Mouse (Mus musculus): ENCODE measurements around the gene Gm17304. TPM values are rescaled to one million over a fixed set of nuclear protein-coding genes. Genes with fewer than 3 reads are reported as not detected.

The Gm17304 gene
- polyA plus RNA-seq, 1 experiment from 2014 or later = not detected

GRCm38 (mm10) chr5:106614570-106614969 is 5.7 kb downstream of the Gm17304 start:
- ATAC-seq = no peak
- H3K27me3 ChIP-seq (replicated peaks; ENCODE audit: control insufficient read depth, insufficient read depth, low read length) = no peaks in the 10 kb centered on the region
- H3K4me2 ChIP-seq (ENCODE audit: low read depth, low read length) = no peak overlapping the region
- H3K9me3 ChIP-seq (ENCODE audit: control insufficient read depth, low read length) = no peaks in the 10 kb centered on the region
- no peak overlapping the region for H3K27ac ChIP-seq (ENCODE audit: low read length)
- H3K4me3 ChIP-seq (ENCODE audit: low read length) = no peak overlapping the region
- H3K9ac ChIP-seq (ENCODE audit: low read depth, low read length) = no peak overlapping the region
- no peaks in the 10 kb centered on the region for H3K4me1 ChIP-seq (ENCODE audit: control insufficient read depth, insufficient read depth, low read length)
- WGBS = 67% methylated on average over 7 of the region's 7 CpGs
- no peaks in the 10 kb centered on the region for H3K36me3 ChIP-seq (ENCODE audit: control insufficient read depth, insufficient read depth, low read length)

DNA sequence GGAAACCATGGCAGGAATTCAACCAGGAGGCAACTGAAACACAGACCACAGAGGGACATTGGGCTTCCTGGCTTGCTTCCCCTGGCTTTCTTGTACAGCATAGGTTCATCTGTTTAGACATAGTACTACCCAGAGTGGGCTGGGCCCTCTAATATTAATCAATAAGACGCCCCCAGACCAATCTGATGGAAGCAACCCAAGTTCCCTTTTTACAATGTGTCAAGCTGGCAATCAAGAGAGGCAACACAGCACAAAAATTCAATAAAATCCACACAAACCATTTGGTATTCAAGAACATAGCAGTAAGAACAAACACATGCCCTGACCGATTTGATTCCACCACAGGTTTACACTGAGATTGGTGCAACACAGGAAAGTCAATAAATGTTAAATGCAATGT is 6.1 kb downstream of the Gm17304 start:
- Histone ChIP-seq H3K4me2 (ENCODE audit: low read depth, low read length) (no peak overlapping the region), H3K9me3 (ENCODE audit: control insufficient read depth, low read length) (no peaks in the 10 kb centered on the region), H3K27me3 (replicated peaks; ENCODE audit: control insufficient read depth, insufficient read depth, low read length) (no peaks in the 10 kb centered on the region), H3K36me3 (ENCODE audit: control insufficient read depth, insufficient read depth, low read length) (no peaks in the 10 kb centered on the region), H3K4me1 (ENCODE audit: control insufficient read depth, insufficient read depth, low read length) (no peaks in the 10 kb centered on the region), H3K4me3 (ENCODE audit: low read length) (no peak overlapping the region), H3K9ac (ENCODE audit: low read depth, low read length) (no peak overlapping the region), H3K27ac (ENCODE audit: low read length) (no peak overlapping the region)
- no peak for ATAC-seq
- WGBS = 89% methylated on average over 2 of the region's 2 CpGs

GRCm38 (mm10) chr5:106620446-106620845 is 11.5 kb downstream of the Gm17304 start:
- H3K4me2 ChIP-seq (ENCODE audit: low read depth, low read length) = no peak overlapping the region
- H3K36me3 ChIP-seq (ENCODE audit: control insufficient read depth, insufficient read depth, low read length) = no peaks in the 10 kb centered on the region
- no peaks in the 10 kb centered on the region for H3K27me3 ChIP-seq (replicated peaks; ENCODE audit: control insufficient read depth, insufficient read depth, low read length)
- no peak overlapping the region for H3K4me3 ChIP-seq (ENCODE audit: low read length)
- no peak overlapping the region for H3K9ac ChIP-seq (ENCODE audit: low read depth, low read length)
- H3K4me1 ChIP-seq (ENCODE audit: control insufficient read depth, insufficient read depth, low read length) = no peaks in the 10 kb centered on the region
- WGBS = 92% methylated on average over 6 of the region's 6 CpGs
- H3K9me3 ChIP-seq (ENCODE audit: control insufficient read depth, low read length) = no peaks in the 10 kb centered on the region
- no peak for ATAC-seq
- H3K27ac ChIP-seq (ENCODE audit: low read length) = no peak overlapping the region

DNA sequence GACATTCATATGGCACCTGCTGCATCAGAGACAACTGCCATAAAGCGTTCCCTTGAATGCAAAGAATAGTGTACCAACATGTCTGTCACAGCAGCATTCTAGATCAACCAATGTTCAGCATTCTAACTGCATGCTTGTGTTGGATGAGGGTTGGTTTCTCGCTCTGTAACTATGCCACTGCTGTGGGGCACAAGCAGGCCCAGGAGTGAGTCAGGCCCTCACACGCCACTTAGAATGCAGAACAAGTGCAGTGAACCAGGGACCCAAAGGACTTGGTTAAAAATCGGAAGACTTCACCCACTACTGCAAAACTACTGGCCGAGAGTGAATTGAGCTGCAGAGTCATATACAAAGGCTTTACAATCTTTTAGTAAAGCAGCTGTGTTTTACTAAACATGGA is 13.3 kb downstream of the Gm17304 start:
- 92% methylated on average over 5 of the region's 5 CpGs for WGBS
- Histone ChIP-seq H3K36me3 (ENCODE audit: control insufficient read depth, insufficient read depth, low read length) (no peaks in the 10 kb centered on the region; the same call in 1 of the 2 replicates), H3K27me3 (replicated peaks; ENCODE audit: control insufficient read depth, insufficient read depth, low read length) (no peaks in the 10 kb centered on the region), H3K4me3 (ENCODE audit: low read length) (no peak overlapping the region), H3K9ac (ENCODE audit: low read depth, low read length) (no peak overlapping the region), H3K4me1 (ENCODE audit: control insufficient read depth, insufficient read depth, low read length) (no peaks in the 10 kb centered on the region), H3K9me3 (ENCODE audit: control insufficient read depth, low read length) (no peaks in the 10 kb centered on the region), H3K4me2 (ENCODE audit: low read depth, low read length) (no peak overlapping the region), H3K27ac (ENCODE audit: low read length) (no peak overlapping the region)
- no peak for ATAC-seq

DNA sequence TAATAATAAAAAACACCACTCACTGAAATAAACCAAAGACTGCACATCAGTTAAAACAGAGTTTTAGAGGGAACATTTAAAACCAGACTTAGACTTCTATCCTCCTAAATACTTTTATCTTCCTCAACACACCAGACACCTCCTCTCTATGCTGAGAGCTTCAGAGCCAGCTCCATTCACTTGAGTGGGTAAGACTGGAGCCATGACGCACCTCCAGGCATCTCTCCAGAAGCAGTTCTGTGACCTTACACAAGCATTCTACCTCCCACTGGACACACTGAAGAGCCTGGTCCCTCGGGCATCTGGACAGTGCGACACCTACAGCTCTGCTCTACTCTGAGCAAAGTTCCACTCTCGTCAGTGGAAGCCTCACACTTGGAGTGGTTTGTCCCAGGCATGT is 14.4 kb downstream of the Gm17304 start:
- WGBS = 91% methylated on average over 4 of the region's 4 CpGs
- no peak overlapping the region for H3K4me2 ChIP-seq (ENCODE audit: low read depth, low read length)
- H3K27me3 ChIP-seq (replicated peaks; ENCODE audit: control insufficient read depth, insufficient read depth, low read length) = no peaks in the 10 kb centered on the region
- no peak overlapping the region for H3K27ac ChIP-seq (ENCODE audit: low read length)
- no peak for ATAC-seq
- H3K4me3 ChIP-seq (ENCODE audit: low read length) = no peak overlapping the region
- H3K36me3 ChIP-seq (ENCODE audit: control insufficient read depth, insufficient read depth, low read length) = no peaks in the 10 kb centered on the region; the same call in 1 of the 2 replicates
- no peak overlapping the region for H3K9ac ChIP-seq (ENCODE audit: low read depth, low read length)
- no peaks in the 10 kb centered on the region for H3K4me1 ChIP-seq (ENCODE audit: control insufficient read depth, insufficient read depth, low read length)
- no peaks in the 10 kb centered on the region for H3K9me3 ChIP-seq (ENCODE audit: control insufficient read depth, low read length)

GRCm38 (mm10) chr5:106628369-106629149 is 19.7 kb downstream of the Gm17304 start:
- H3K36me3 ChIP-seq (ENCODE audit: control insufficient read depth, insufficient read depth, low read length) = no peaks in the 10 kb centered on the region; the same call in 1 of the 2 replicates
- ATAC-seq = no peak
- no peak overlapping the region for H3K4me2 ChIP-seq (ENCODE audit: low read depth, low read length)
- no peak overlapping the region for H3K4me3 ChIP-seq (ENCODE audit: low read length)
- WGBS = 70% methylated on average over 8 of the region's 8 CpGs
- no peaks in the 10 kb centered on the region for H3K4me1 ChIP-seq (ENCODE audit: control insufficient read depth, insufficient read depth, low read length)
- H3K27ac ChIP-seq (ENCODE audit: low read length) = no peak overlapping the region
- no peaks in the 10 kb centered on the region for H3K27me3 ChIP-seq (replicated peaks; ENCODE audit: control insufficient read depth, insufficient read depth, low read length)
- H3K9me3 ChIP-seq (ENCODE audit: control insufficient read depth, low read length) = no peaks in the 10 kb centered on the region
- H3K9ac ChIP-seq (ENCODE audit: low read depth, low read length) = no peak overlapping the region

GRCm38 (mm10) chr5:106636423-106636946 is 27.6 kb downstream of the Gm17304 start:
- Histone ChIP-seq H3K4me2 (ENCODE audit: low read depth, low read length) (no peak overlapping the region), H3K27ac (ENCODE audit: low read length) (no peak overlapping the region), H3K4me1 (ENCODE audit: control insufficient read depth, insufficient read depth, low read length) (no peaks in the 10 kb centered on the region), H3K36me3 (ENCODE audit: control insufficient read depth, insufficient read depth, low read length) (peaks cover 7% of the 10 kb centered on the region; the same call in 1 of the 2 replicates), H3K27me3 (replicated peaks; ENCODE audit: control insufficient read depth, insufficient read depth, low read length) (no peaks in the 10 kb centered on the region), H3K9me3 (ENCODE audit: control insufficient read depth, low read length) (no peaks in the 10 kb centered on the region), H3K4me3 (ENCODE audit: low read length) (no peak overlapping the region), H3K9ac (ENCODE audit: low read depth, low read length) (no peak overlapping the region)
- WGBS = 89% methylated on average over 13 of the region's 13 CpGs
- ATAC-seq = no peak

DNA sequence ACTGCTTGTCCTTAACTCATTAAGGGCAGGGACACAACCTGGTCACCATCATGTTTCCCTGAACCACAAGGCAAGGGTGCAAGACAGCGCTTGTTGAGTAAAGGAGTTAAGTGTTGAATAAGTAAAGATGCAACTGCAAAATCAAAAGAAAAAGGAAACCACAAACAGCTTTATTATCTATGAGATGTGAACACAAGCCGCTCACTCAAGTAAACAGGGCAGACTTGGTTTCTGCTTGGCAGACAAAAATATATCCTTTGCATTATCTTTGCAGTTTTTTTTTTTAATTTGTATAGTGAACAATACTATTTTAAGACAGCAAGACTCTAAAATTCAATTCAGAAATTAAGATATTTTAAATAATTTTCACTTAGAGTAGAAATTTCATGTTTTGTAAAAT is 30.7 kb downstream of the Gm17304 start:
- Histone ChIP-seq H3K4me2 (ENCODE audit: low read depth, low read length) (no peak overlapping the region), H3K9me3 (ENCODE audit: control insufficient read depth, low read length) (no peaks in the 10 kb centered on the region), H3K27me3 (replicated peaks; ENCODE audit: control insufficient read depth, insufficient read depth, low read length) (no peaks in the 10 kb centered on the region), H3K9ac (ENCODE audit: low read depth, low read length) (no peak overlapping the region), H3K36me3 (ENCODE audit: control insufficient read depth, insufficient read depth, low read length) (peaks cover 3% of the 10 kb centered on the region; the same call in 1 of the 2 replicates), H3K4me3 (ENCODE audit: low read length) (no peak overlapping the region), H3K4me1 (ENCODE audit: control insufficient read depth, insufficient read depth, low read length) (no peaks in the 10 kb centered on the region), H3K27ac (ENCODE audit: low read length) (no peak overlapping the region)
- ATAC-seq = no peak
- WGBS = 92% methylated on average over 2 of the region's 2 CpGs

- Histone ChIP-seq H3K4me1 (ENCODE audit: control insufficient read depth, insufficient read depth, low read length) (no peaks in the 10 kb centered on the region), H3K9me3 (ENCODE audit: control insufficient read depth, low read length) (no peaks in the 10 kb centered on the region), H3K9ac (ENCODE audit: low read depth, low read length) (no peak overlapping the region), H3K4me3 (ENCODE audit: low read length) (no peak overlapping the region), H3K36me3 (ENCODE audit: control insufficient read depth, insufficient read depth, low read length) (peaks cover 3% of the 10 kb centered on the region; the same call in 1 of the 2 replicates), H3K27ac (ENCODE audit: low read length) (no peak overlapping the region), H3K27me3 (replicated peaks; ENCODE audit: control insufficient read depth, insufficient read depth, low read length) (no peaks in the 10 kb centered on the region), H3K4me2 (ENCODE audit: low read depth, low read length) (no peak overlapping the region)
- ATAC-seq = no peak
- WGBS = 74% methylated on average over 5 of the region's 5 CpGs
Observed at GRCm38 (mm10) chr5:106640235-106640809, 31.4 kb downstream of the Gm17304 start.

All from intestine, embryonic 16.5 days (tissue).